Mouse (Mus musculus) megakaryocyte, embryonic 14.5 days (primary cell): ENCODE results near the gene Enpp3.

Experiments used
- FLI1 ChIP-seq: IDR thresholded peaks from 2 replicates; pipeline ENCODE4 v1.6.1; 2012; ENCODE audit warnings: low read length, inconsistent platforms, mixed read lengths
- GATA1 ChIP-seq: IDR thresholded peaks from 3 replicates; pipeline ENCODE4 v1.6.1; 2012; ENCODE audit warnings: mixed read lengths, low read length, inconsistent platforms, borderline replicate concordance

GRCm38 (mm10) chr10:24739171-24739570, 103.5 kb downstream of the Enpp3 start:
- TF ChIP-seq GATA1 = no peak
- no peak for TF ChIP-seq FLI1
